Mouse (Mus musculus): ENCODE data around the gene Plekha4.
A peak's percentile ranks its signal among the peaks of the same experiment; 100 is the strongest.

DNA sequence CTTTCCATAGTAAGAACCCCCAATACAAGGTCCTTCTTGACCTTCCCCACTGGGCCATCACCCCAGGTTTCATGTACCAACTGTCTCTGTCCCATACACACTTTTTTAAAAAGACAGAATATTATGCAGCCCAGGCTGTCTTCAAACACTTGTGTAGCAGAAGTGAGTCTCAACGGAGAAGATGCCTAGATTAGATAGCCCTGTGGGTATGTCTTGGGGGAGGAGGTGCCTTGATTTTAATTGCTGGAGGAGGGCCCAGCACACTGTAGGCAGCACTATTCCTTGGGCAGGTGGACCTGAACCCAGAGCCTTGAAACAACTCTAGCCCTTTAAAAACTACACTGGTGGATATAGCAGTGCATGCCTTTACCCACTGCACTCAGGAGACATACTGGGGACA is 44.0 kb upstream of the Plekha4 start:
- TF ChIP-seq EP300 (IDR thresholded peaks at IDR 0.05; ENCODE audit: low read depth in 1 of 2, low read length in 2 of 2) = peak; percentile 36 to 62; a peak in 2 of 4 replicates
- no peak for TF ChIP-seq CTCF (IDR thresholded peaks at IDR 0.05 in 2 of 3, conservative IDR thresholded peaks at IDR 0.05 in 1 of 3; ENCODE audit: control insufficient read depth in 1 of 3, insufficient read depth in 1 of 3, low read depth in 2 of 3, low read length in 3 of 3, poor library complexity in 1 of 3, severe bottlenecking in 1 of 3)
- no peak for TF ChIP-seq POLR2A (IDR thresholded peaks at IDR 0.05; ENCODE audit: control insufficient read depth in 1 of 2, insufficient read depth in 1 of 2, low read depth in 1 of 2, low read length in 2 of 2, poor library complexity in 1 of 2)
- TF ChIP-seq JUND (IDR thresholded peaks at IDR 0.05; ENCODE audit: low read depth, low read length) = no peak
- TF ChIP-seq TAL1 (IDR thresholded peaks at IDR 0.05; ENCODE audit: low read length) = no peak
- TF ChIP-seq MYC (IDR thresholded peaks at IDR 0.05; ENCODE audit: low read depth, low read length) = no peak

Measured in MEL (cell line).